Mouse (Mus musculus) cerebellum, adult 9-11 months (tissue): Measurements from ENCODE around the gene Mrgprd.
A peak's percentile ranks its signal among the peaks of the same experiment; 100 is the strongest.

Experiments
- DNase-seq: peaks from one replicate; pipeline ENCODE4 v3.0.0; 2022

The Mrgprd gene

GRCm38 (mm10) chr7:145304153-145304552 is 10.5 kb upstream of the Mrgprd start:
- no peak for DNase-seq

- DNase-seq, result peak; percentile 53
Measured at GRCm38 (mm10) chr7:145307636-145308035, 7.0 kb upstream of the Mrgprd start.

- peak; percentile 78 for DNase-seq
Measured at GRCm38 (mm10) chr7:145308061-145308675, 6.5 kb upstream of the Mrgprd start.

GRCm38 (mm10) chr7:145308866-145309265 is 5.8 kb upstream of the Mrgprd start:
- DNase-seq, result peak; percentile 62

GRCm38 (mm10) chr7:145309877-145310276 is 4.8 kb upstream of the Mrgprd start:
- DNase-seq, result peak; percentile 57

GRCm38 (mm10) chr7:145310526-145310925 is 4.1 kb upstream of the Mrgprd start:
- no peak for DNase-seq

- no peak for DNase-seq
Measured at GRCm38 (mm10) chr7:145312137-145312536, 2.5 kb upstream of the Mrgprd start.

- peak; percentile 45 for DNase-seq
Measured at GRCm38 (mm10) chr7:145317522-145317921, 2.9 kb downstream of the Mrgprd start.

- peak; percentile 89 for DNase-seq
Measured at GRCm38 (mm10) chr7:145319481-145319880, 4.8 kb downstream of the Mrgprd start.

- DNase-seq, result no peak
Measured at GRCm38 (mm10) chr7:145323607-145324006, 9.0 kb downstream of the Mrgprd start.

GRCm38 (mm10) chr7:145325697-145326096 is 11.1 kb downstream of the Mrgprd start:
- DNase-seq, result no peak

GRCm38 (mm10) chr7:145329982-145330381 is 15.3 kb downstream of the Mrgprd start:
- DNase-seq, result no peak

- peak; percentile 47 for DNase-seq
Measured at GRCm38 (mm10) chr7:145330641-145331040, 16.0 kb downstream of the Mrgprd start.

- DNase-seq, result peak; percentile 82
Measured at GRCm38 (mm10) chr7:145332376-145333041, 17.9 kb downstream of the Mrgprd start.

GRCm38 (mm10) chr7:145333936-145334335 is 19.3 kb downstream of the Mrgprd start:
- peak; percentile 51 for DNase-seq

- peak; percentile 75 for DNase-seq
Measured at GRCm38 (mm10) chr7:145334428-145335027, 19.9 kb downstream of the Mrgprd start.

- peak; percentile 98 for DNase-seq
Measured at GRCm38 (mm10) chr7:145335199-145335598, 20.6 kb downstream of the Mrgprd start.

- DNase-seq, result peak; percentile 89
Measured at GRCm38 (mm10) chr7:145335616-145336332, 21.1 kb downstream of the Mrgprd start.

- peak; percentile 68 for DNase-seq
Measured at GRCm38 (mm10) chr7:145337889-145338288, 23.3 kb downstream of the Mrgprd start.

GRCm38 (mm10) chr7:145340248-145340904 is 25.7 kb downstream of the Mrgprd start:
- no peak for DNase-seq
